Mouse (Mus musculus) forebrain, embryonic 16.5 days (tissue): ENCODE measurements around the gene Atp10b. TPM values are rescaled to one million over a fixed set of nuclear protein-coding genes. Genes with fewer than 3 reads are reported as not detected.

Experiments
- ATAC-seq: fragments of 200-750 bp; cut with Nextera tagmentation; 2 replicates; pipeline ENCODE4 v1.8.0; 2017; ENCODE audit warnings: mild to moderate bottlenecking, moderate library complexity
- H3K27ac ChIP-seq: fragments of 300-500 bp; sonication (generic); 2 replicates; pipeline ENCODE4 v1.5.1; 2014; ENCODE audit warnings: low read length, control low read depth
- H3K27me3 ChIP-seq: fragments of 300-500 bp; sonication (generic); replicated peaks from 2 replicates; pipeline ENCODE4 v1.6.1; 2014; ENCODE audit warnings: low read length; ENCODE audit not compliant: control insufficient read depth, insufficient read depth
- H3K36me3 ChIP-seq: fragments of 300-500 bp; sonication (generic); 2 replicates; pipeline ENCODE4 v1.6.1; 2014; ENCODE audit not compliant: control insufficient read depth, insufficient read depth
- H3K4me1 ChIP-seq: fragments of 300-500 bp; sonication (generic); replicated peaks from 2 replicates; pipeline ENCODE4 v1.6.1; 2014; ENCODE audit warnings: low read length; ENCODE audit not compliant: control insufficient read depth, insufficient read depth
- H3K4me2 ChIP-seq: fragments of 300-500 bp; sonication (generic); 2 replicates; pipeline ENCODE4 v1.6.1; 2014; ENCODE audit warnings: mild to moderate bottlenecking, low read length, control low read depth
- H3K4me3 ChIP-seq: fragments of 300-500 bp; sonication (generic); replicated peaks from 2 replicates; pipeline ENCODE4 v1.5.1; 2014; ENCODE audit warnings: mild to moderate bottlenecking, low read length, control low read depth
- H3K9ac ChIP-seq: fragments of 300-500 bp; sonication (generic); replicated peaks from 2 replicates; pipeline ENCODE4 v1.6.1; 2014; ENCODE audit warnings: low read depth, low read length, control low read depth
- H3K9me3 ChIP-seq: fragments of 300-500 bp; sonication (generic); 2 replicates; pipeline ENCODE4 v1.6.1; 2016; ENCODE audit warnings: low read length; ENCODE audit not compliant: control insufficient read depth
- WGBS: fragments of 180-500 bp; shearing (Covaris S2); extraction: QIAGEN DNeasy Blood & Tissue Kit; methylation state at CpG from one replicate; pipeline ENCODE4 v1.1.7; 2014; 5-methylcytosine and 5-hydroxymethylcytosine counted together
- polyA plus RNA-seq: library from polyadenylated mRNA; unstranded; fragments of >200 nt; fragmentation: Nextera tagmentation; extraction: Ambion mirVana; gene quantifications from 2 replicates; pipeline ENCODE4 v1.2.1, GENCODE M21; 2015

The Atp10b gene
- polyA plus RNA-seq, 1 experiment from 2014 or later: 0.28 TPM

DNA sequence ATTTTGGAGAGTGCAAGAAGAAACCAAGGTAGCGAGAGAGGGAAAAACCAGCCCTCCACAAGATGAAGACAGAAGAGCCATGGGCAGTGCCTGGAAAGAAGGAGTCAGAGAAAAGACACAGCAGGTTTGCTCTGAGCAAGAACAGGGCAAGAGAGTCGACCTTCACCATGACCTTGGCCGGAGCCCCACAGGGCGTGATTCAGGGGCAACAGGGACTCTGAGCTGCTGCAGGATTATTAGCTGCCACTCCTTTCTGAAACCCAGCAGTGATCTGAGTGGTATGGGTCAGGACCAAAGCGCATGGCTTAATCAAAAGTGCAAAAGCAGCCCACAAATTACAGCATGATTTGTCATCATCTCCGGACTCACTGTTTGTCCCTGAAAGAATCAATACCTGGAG lies 36.6 kb downstream of the Atp10b start:
- ATAC-seq: no peak
- WGBS: 64% methylated on average over 6 of the region's 6 CpGs
- no peak overlapping the region for H3K27ac ChIP-seq
- no peak overlapping the region for H3K4me2 ChIP-seq
- H3K4me1 ChIP-seq: no peaks in the 10 kb centered on the region
- no peaks in the 10 kb centered on the region for H3K27me3 ChIP-seq
- H3K36me3 ChIP-seq: no peaks in the 10 kb centered on the region
- no peak overlapping the region for H3K4me3 ChIP-seq
- no peaks in the 10 kb centered on the region for H3K9me3 ChIP-seq
- H3K9ac ChIP-seq: no peak overlapping the region

DNA sequence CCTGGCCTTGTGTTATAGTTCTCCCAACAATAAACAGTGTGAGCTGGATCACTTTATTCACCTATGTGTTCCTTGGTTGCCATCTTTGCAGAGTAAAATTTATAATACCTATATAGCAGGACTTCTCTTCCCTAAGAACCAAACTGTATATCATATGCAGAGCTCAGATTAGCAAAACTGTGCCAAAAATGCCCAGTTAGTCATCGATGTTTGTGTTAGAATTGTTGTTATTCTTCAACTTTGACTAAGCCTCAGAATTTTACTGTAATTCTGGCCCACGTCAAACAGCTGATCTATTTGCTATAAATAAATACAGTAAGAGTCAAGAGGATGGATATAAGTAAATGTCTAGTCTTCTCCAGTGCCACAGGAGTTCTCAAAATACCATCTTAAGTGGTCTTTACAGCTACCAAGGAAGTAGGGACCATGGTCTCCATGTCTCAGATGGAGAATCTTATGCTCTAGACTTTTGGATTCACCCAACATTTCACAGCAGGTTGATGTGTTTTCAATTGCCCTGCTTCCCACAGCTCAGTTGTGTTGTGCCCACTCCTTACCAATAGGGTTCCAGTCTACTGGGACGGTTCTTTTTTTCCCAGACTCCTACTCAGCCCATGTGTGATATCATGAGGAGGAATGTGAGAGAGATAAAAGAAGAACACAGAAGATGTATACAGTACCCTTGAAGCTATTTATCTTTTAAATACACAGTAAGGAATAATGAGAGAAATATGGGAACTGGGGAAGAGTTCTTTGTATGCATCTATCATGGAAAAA lies 40.3 kb downstream of the Atp10b start:
- no peaks in the 10 kb centered on the region for H3K4me1 ChIP-seq
- H3K36me3 ChIP-seq: no peaks in the 10 kb centered on the region
- no peak for ATAC-seq
- H3K27me3 ChIP-seq: no peaks in the 10 kb centered on the region
- WGBS: 94% methylated on average over 3 of the region's 3 CpGs
- no peak overlapping the region for H3K27ac ChIP-seq
- H3K4me2 ChIP-seq: no peak overlapping the region
- H3K4me3 ChIP-seq: no peak overlapping the region
- H3K9ac ChIP-seq: no peak overlapping the region
- no peaks in the 10 kb centered on the region for H3K9me3 ChIP-seq

DNA sequence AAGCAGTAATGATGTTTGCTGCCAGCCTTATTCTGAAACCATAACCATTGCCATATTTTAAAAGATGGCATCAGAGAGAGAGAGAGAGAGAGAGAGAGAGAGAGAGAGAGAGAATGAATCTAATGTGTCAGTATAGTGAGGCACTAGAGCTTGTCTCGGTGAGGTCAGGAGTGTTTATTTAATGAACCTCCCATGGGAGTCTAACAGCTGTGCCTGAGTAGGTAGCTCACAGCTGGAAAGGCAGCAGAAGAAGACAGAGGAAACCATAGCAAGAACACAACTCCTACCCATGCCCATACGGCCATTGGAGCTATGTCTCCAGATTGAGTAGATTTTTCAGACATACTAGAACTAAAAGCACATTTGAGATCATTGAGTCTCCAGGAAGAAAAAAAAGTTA lies 49.1 kb downstream of the Atp10b start:
- Histone ChIP-seq H3K9me3 (no peaks in the 10 kb centered on the region), H3K4me3 (no peak overlapping the region), H3K27me3 (no peaks in the 10 kb centered on the region), H3K4me1 (no peaks in the 10 kb centered on the region), H3K4me2 (no peak overlapping the region), H3K36me3 (no peaks in the 10 kb centered on the region), H3K27ac (no peak overlapping the region), H3K9ac (no peak overlapping the region)
- 82% methylated on average over 2 of the region's 2 CpGs for WGBS
- no peak for ATAC-seq

DNA sequence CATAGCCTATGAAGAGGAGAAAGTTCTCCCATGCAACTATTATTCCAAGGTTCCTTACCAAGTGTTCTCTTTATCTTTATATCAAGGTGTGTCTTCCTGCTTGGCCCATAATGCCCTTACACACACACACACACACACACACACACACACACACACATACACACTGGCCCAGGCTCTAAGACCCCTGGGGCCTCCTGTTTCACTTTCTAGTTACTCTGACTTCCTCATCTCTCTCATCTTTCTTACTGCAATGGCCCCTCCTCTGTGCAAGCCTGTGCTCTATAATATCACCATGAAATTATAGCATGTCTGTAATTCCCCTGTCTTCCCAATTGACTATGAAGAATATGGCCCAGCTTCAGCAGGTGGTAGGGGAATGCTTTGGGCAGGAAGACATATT lies 49.7 kb downstream of the Atp10b start:
- H3K4me2 ChIP-seq: no peak overlapping the region
- H3K27ac ChIP-seq: no peak overlapping the region
- H3K4me3 ChIP-seq: no peak overlapping the region
- no peak overlapping the region for H3K9ac ChIP-seq
- H3K4me1 ChIP-seq: no peaks in the 10 kb centered on the region
- H3K36me3 ChIP-seq: no peaks in the 10 kb centered on the region
- no peaks in the 10 kb centered on the region for H3K9me3 ChIP-seq
- H3K27me3 ChIP-seq: no peaks in the 10 kb centered on the region
- no peak for ATAC-seq

DNA sequence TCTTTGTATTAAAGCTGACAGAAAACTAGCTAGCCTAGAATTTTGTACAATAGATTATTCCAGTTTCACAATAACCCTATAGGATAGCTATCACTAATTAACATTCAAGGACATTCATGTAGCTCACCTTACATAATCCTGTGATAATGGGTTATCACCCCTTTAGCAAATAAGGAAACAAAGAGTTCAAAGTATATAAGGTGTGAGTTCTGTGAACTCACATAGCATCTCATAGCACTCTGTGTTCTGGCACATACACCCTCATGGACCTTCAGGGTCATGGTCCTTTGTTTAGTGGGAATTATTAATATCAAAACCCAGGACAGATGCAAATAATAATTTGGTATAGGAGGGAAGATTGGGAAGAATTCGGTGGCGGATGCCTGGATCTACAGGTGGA lies 50.4 kb downstream of the Atp10b start:
- no peak overlapping the region for H3K4me2 ChIP-seq
- H3K36me3 ChIP-seq: no peaks in the 10 kb centered on the region
- no peak for ATAC-seq
- H3K4me1 ChIP-seq: no peaks in the 10 kb centered on the region
- H3K9ac ChIP-seq: no peak overlapping the region
- H3K27me3 ChIP-seq: no peaks in the 10 kb centered on the region
- no peak overlapping the region for H3K4me3 ChIP-seq
- H3K9me3 ChIP-seq: no peaks in the 10 kb centered on the region
- 100% methylated on average over 2 of the region's 2 CpGs for WGBS
- H3K27ac ChIP-seq: no peak overlapping the region

DNA sequence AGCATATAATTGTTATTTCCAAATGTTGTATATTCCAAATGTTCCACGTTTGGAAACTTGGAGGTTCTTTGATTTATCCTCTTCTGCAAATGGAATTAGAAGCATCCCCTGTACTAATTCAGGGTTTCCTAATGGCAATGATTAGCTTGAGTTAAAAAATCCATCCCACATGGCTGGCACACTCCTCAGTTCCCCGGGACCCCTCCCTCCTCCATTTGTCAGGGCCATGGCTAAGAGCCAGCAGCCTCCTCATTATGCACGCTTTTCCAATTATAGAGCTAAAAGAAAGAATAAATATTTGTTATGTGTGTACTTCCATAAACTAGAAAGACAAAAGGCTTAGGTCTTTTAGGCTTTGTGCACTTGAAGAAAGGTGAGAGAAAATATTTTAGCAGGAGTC lies 53.9 kb downstream of the Atp10b start:
- peak; percentile 78 for ATAC-seq
- H3K4me2 ChIP-seq: no peak overlapping the region
- H3K27ac ChIP-seq: no peak overlapping the region
- H3K9ac ChIP-seq: no peak overlapping the region
- WGBS: 23% methylated on average over 3 of the region's 3 CpGs
- no peak overlapping the region for H3K4me3 ChIP-seq
- H3K36me3 ChIP-seq: no peaks in the 10 kb centered on the region
- no peaks in the 10 kb centered on the region for H3K9me3 ChIP-seq
- no peaks in the 10 kb centered on the region for H3K4me1 ChIP-seq
- 0 out of 2 replicates have a peak, but pooled peaks cover 4% of the 10 kb centered on the region for H3K27me3 ChIP-seq

DNA sequence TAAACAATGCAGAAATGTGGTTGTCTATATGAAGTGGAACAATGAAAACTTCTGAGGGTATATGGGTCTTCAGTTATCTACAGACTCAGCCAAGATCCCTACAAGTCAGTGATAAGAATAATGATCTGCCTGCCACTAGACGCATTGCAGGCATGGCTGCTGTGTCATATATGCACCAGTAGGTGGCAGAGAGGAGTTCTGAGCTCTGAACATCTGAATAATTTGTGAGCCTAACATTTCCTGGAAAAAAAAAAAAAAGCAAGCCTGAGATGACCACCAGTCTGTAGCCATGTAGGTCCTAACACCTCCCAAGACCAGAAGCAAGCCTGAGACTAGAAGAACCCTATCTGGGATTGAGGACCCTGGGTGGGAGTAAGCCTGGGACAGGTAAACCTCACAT lies 63.5 kb downstream of the Atp10b start:
- Histone ChIP-seq H3K9ac (no peak overlapping the region), H3K27me3 (peaks cover 2% of the 10 kb centered on the region; the same call in 1 of the 2 replicates), H3K4me2 (no peak overlapping the region), H3K36me3 (no peaks in the 10 kb centered on the region), H3K4me3 (no peak overlapping the region), H3K9me3 (no peaks in the 10 kb centered on the region), H3K4me1 (peaks cover 7% of the 10 kb centered on the region), H3K27ac (no peak overlapping the region)
- WGBS: 14% methylated on average over 1 of the region's 1 CpGs
- no peak for ATAC-seq

DNA sequence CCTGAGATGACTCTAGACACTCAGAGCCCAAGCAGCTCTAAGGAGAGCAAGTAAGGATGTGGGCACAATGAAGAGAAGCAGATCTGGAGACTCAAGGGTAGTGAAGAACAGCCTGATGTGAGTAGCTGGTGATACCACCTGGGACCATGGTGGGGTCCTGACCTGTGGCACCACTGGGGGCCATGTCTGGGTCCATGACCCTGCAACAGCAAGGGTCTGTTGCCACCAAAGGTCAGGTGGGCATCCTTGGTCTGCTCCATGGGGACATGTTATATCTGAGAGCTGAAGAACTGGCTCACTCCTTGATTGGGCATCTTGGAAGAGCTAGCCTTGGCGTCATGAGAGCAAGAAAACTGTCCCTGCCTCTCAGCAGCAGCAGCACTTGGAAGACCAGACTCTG lies 64.1 kb downstream of the Atp10b start:
- Histone ChIP-seq H3K9me3 (no peaks in the 10 kb centered on the region), H3K36me3 (no peaks in the 10 kb centered on the region), H3K27ac (no peak overlapping the region), H3K4me3 (no peak overlapping the region), H3K4me2 (no peak overlapping the region), H3K9ac (no peak overlapping the region), H3K4me1 (peaks cover 7% of the 10 kb centered on the region), H3K27me3 (peaks cover 2% of the 10 kb centered on the region; the same call in 1 of the 2 replicates)
- no peak for ATAC-seq
- 89% methylated on average over 1 of the region's 1 CpGs for WGBS

DNA sequence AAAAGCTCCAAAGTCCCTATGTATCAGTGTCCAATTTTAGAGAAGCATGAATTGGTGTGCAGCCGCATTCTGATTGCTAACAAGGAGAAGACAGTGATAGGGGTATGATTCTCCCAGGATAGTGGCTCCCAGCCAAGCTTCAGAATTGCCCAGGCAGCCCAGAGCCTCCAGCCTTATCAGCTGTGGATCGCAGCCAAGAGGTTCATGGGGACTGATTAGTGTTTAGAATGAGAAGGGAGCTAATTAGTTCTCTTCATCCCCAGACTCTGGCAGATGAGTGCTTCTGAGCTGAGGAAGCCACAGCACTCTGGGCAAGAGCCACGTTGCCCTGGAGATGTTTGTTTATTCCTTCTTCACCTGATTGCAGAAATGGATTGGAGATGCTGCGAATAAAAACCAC lies 67.3 kb downstream of the Atp10b start:
- H3K9ac ChIP-seq: no peak overlapping the region
- 0 out of 2 replicates have a peak, but pooled peaks cover 2% of the 10 kb centered on the region for H3K27me3 ChIP-seq
- peak overlapping the region; percentile 44; the same call in 1 of the 2 replicates for H3K27ac ChIP-seq
- H3K4me3 ChIP-seq: no peak overlapping the region
- H3K36me3 ChIP-seq: no peaks in the 10 kb centered on the region
- peak; percentile 93 for ATAC-seq
- no peak overlapping the region for H3K4me2 ChIP-seq
- WGBS: 15% methylated on average over 4 of the region's 4 CpGs
- H3K4me1 ChIP-seq: peaks cover 7% of the 10 kb centered on the region
- H3K9me3 ChIP-seq: no peaks in the 10 kb centered on the region

DNA sequence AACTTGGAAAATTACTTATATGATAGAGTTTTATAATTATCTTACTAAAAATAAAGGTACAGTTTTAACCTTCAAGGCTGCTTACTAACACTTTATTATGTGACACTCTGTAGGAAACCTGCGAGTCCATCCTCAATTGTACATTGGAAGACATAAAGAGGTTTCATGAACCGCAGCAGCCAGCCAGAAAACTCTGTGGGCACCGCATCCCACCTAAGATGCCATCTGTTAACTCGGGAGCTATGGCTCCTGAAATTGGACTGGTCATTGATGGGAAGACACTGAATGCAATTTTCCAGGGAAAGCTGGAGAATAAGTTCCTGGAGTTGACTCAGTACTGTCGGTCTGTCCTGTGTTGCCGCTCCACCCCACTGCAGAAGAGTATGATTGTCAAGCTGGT lies 80.6 kb downstream of the Atp10b start:
- Histone ChIP-seq H3K4me3 (no peak overlapping the region), H3K9me3 (no peaks in the 10 kb centered on the region), H3K9ac (no peak overlapping the region), H3K4me1 (peaks cover 3% of the 10 kb centered on the region; the same call in 1 of the 2 replicates), H3K27ac (no peak overlapping the region), H3K27me3 (no peaks in the 10 kb centered on the region), H3K36me3 (no peaks in the 10 kb centered on the region), H3K4me2 (no peak overlapping the region)
- WGBS: 96% methylated on average over 6 of the region's 6 CpGs
- no peak for ATAC-seq
